Mouse (Mus musculus) limb, embryonic 14.5 days (tissue): ENCODE measurements at regions not wholly inside any gene's neighbourhood (a gene's known extent, or its start where the extent isn't known, plus 50 kb on each side); places are given as distances from the start of the nearest gene placed in this dataset.

Experiments used
- ATAC-seq: fragments of 200-750 bp; cut with Nextera tagmentation; 2 replicates; pipeline ENCODE4 v1.8.0; 2017; ENCODE audit warnings: low read depth, moderate number of reproducible peaks, moderate TSS enrichment; ENCODE audit not compliant: low FRiP score
- DNase-seq: peaks from one replicate; pipeline ENCODE4 v3.0.0-alpha.2; 2015; ENCODE audit warnings: low spot score
- H3K27ac ChIP-seq: fragments of 300-500 bp; sonication (generic); replicated peaks from 2 replicates; pipeline ENCODE4 v1.5.1; 2014; ENCODE audit warnings: low read depth, mild to moderate bottlenecking, low read length, moderate library complexity, mixed read lengths
- H3K27me3 ChIP-seq: fragments of 300-500 bp; sonication (generic); 2 replicates; pipeline ENCODE4 v1.6.1; 2014; ENCODE audit warnings: low read length, mixed read lengths; ENCODE audit not compliant: control insufficient read depth, insufficient read depth
- H3K36me3 ChIP-seq: fragments of 300-500 bp; sonication (generic); 2 replicates; pipeline ENCODE4 v1.6.1; 2014; ENCODE audit warnings: mild to moderate bottlenecking, low read length, moderate library complexity, mixed read lengths; ENCODE audit not compliant: control insufficient read depth, insufficient read depth
- H3K4me1 ChIP-seq: fragments of 300-500 bp; sonication (generic); 2 replicates; pipeline ENCODE4 v1.6.1; 2014; ENCODE audit warnings: antibody characterized with exemption, low read length, mixed read lengths; ENCODE audit not compliant: control insufficient read depth, insufficient read depth
- H3K4me2 ChIP-seq: fragments of 300-500 bp; sonication (generic); replicated peaks from 2 replicates; pipeline ENCODE4 v1.6.1; 2014; ENCODE audit warnings: low read depth, mild to moderate bottlenecking, low read length, moderate library complexity; ENCODE audit not compliant: severe bottlenecking
- H3K4me3 ChIP-seq: fragments of 300-500 bp; sonication (generic); replicated peaks from 2 replicates; pipeline ENCODE4 v1.5.1; 2014; ENCODE audit warnings: low read length
- H3K9ac ChIP-seq: fragments of 300-500 bp; sonication (generic); 2 replicates; pipeline ENCODE4 v1.6.1; 2014; ENCODE audit warnings: mild to moderate bottlenecking, low read depth, low read length, moderate library complexity; ENCODE audit not compliant: severe bottlenecking
- H3K9me3 ChIP-seq: fragments of 300-500 bp; sonication (generic); 2 replicates; pipeline ENCODE4 v1.6.1; 2016; ENCODE audit warnings: low read length; ENCODE audit not compliant: control insufficient read depth
- POLR2A ChIP-seq: fragments of 200-500 bp; IDR thresholded peaks from 2 replicates; pipeline ENCODE4 v1.8.0; 2012; ENCODE audit warnings: inconsistent platforms, mild to moderate bottlenecking, moderate library complexity, borderline replicate concordance; ENCODE audit not compliant: insufficient read depth, insufficient read length; ENCODE audit errors: extremely low read depth
- WGBS: fragments of 180-500 bp; shearing (Covaris S2); extraction: QIAGEN DNeasy Blood & Tissue Kit; methylation state at CpG from one replicate; pipeline ENCODE4 v1.1.7; 2014; 5-methylcytosine and 5-hydroxymethylcytosine counted together

DNA sequence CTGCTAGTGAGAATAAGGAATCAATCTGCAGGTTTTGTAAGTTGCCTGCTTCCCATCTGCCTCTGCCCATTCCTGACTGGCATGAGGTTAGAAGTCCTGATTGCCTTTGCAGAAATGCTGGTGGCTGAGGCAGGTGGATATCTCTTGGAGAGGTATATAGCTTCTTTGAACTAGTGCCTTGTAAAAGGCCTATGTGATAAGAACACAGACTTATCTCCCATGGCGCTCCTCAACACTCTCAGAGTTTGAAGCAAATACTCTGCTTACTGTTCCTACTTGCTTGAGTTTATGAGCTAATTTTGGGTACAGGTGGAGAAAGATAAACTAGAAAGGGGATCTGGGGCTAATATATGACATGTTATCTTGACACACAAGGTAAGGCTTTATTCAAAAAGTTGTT, 320.0 kb upstream of the Sstr1 start:
- H3K36me3 ChIP-seq, result no peaks in the 10 kb centered on the region
- no peak for TF ChIP-seq POLR2A
- H3K27ac ChIP-seq, result no peak overlapping the region
- H3K27me3 ChIP-seq, result no peaks in the 10 kb centered on the region
- 89% methylated on average over 1 of the region's 1 CpGs for WGBS
- DNase-seq (no peak), ATAC-seq (no peak)
- no peaks in the 10 kb centered on the region for H3K4me1 ChIP-seq
- no peak overlapping the region for H3K4me2 ChIP-seq
- H3K9me3 ChIP-seq, result no peaks in the 10 kb centered on the region
- no peak overlapping the region for H3K4me3 ChIP-seq
- no peak overlapping the region for H3K9ac ChIP-seq

DNA sequence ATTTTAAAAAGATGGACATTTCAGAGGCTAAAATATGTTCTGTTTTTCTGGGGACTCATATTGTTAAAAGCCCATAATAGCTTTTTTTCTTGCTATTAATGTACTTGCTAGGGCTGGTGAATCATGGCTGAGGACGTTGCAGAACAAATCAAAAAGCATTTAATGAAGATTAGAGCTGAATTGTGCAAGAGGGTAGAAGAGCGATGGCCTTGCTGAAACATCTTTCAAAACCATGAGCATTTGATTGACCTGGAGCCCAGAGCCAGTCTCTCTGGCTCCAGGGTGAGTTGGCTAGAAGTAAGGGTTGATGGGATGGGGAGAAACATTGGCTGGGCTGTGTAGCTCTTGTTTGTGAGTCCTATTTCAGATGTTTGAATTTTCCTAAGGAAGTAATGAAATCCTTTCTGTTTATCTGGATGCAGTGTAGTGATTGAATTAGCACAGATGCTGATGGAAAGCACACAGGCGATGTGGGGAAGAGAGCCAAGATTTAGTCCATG, 313.8 kb upstream of the Sstr1 start:
- WGBS, result 74% methylated on average over 3 of the region's 3 CpGs
- no peak overlapping the region for H3K27ac ChIP-seq
- no peaks in the 10 kb centered on the region for H3K36me3 ChIP-seq
- no peaks in the 10 kb centered on the region for H3K9me3 ChIP-seq
- no peak overlapping the region for H3K4me2 ChIP-seq
- DNase-seq, result peak; percentile 6
- H3K4me3 ChIP-seq, result no peak overlapping the region
- H3K27me3 ChIP-seq, result no peaks in the 10 kb centered on the region
- no peak overlapping the region for H3K9ac ChIP-seq
- ATAC-seq, result no peak
- TF ChIP-seq POLR2A, result no peak
- no peaks in the 10 kb centered on the region for H3K4me1 ChIP-seq

DNA sequence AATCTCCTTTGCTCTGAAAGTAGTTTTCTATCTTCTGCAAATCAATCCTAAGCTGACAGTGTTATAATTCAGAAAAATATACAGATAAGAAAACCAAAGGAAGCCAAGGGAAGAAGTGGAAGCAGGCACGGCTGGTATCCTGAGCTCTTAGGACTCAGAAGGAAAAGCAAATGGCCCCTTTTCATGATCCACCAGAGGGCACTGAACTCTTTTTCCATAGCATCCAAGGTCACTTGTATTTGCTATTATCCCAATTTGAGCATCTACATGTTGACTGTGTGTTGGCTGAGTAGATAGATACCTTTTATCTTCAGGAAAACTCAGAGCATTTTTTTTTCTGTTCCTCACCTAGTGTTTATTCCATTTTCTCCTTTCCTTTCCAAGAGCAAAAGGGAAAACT, 306.9 kb upstream of the Sstr1 start:
- WGBS, result 54% methylated on average over 1 of the region's 1 CpGs
- Histone ChIP-seq H3K27me3 (no peaks in the 10 kb centered on the region), H3K9ac (no peak overlapping the region), H3K4me1 (no peaks in the 10 kb centered on the region), H3K4me3 (no peak overlapping the region), H3K9me3 (no peaks in the 10 kb centered on the region), H3K27ac (no peak overlapping the region), H3K36me3 (no peaks in the 10 kb centered on the region), H3K4me2 (no peak overlapping the region)
- no peak for TF ChIP-seq POLR2A
- DNase-seq, result no peak
- no peak for ATAC-seq

DNA sequence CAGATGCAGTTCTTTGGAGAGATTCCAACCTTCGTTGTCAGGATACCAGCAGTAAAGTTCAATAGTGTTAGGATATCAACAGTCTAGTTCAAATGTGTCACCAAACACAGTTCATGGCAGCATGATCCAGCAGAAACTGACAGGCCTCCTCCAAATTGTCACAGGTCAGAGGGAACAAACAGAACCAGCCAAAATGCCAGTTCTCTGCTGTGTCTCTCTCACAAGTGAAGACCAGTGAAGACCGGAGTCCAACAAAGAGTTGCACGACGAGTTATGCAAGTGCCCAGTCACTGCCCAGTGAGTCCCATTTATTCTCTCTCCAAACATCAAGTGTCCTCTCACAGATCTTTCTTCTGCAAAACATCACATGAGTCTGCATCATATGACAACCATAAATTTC, 293.4 kb upstream of the Sstr1 start:
- ATAC-seq (no peak), DNase-seq (no peak)
- Histone ChIP-seq H3K4me1 (no peaks in the 10 kb centered on the region), H3K27me3 (no peaks in the 10 kb centered on the region), H3K36me3 (no peaks in the 10 kb centered on the region), H3K27ac (no peak overlapping the region), H3K9ac (no peak overlapping the region), H3K9me3 (no peaks in the 10 kb centered on the region), H3K4me2 (no peak overlapping the region), H3K4me3 (no peak overlapping the region)
- 89% methylated on average over 4 of the region's 4 CpGs for WGBS
- no peak for TF ChIP-seq POLR2A

DNA sequence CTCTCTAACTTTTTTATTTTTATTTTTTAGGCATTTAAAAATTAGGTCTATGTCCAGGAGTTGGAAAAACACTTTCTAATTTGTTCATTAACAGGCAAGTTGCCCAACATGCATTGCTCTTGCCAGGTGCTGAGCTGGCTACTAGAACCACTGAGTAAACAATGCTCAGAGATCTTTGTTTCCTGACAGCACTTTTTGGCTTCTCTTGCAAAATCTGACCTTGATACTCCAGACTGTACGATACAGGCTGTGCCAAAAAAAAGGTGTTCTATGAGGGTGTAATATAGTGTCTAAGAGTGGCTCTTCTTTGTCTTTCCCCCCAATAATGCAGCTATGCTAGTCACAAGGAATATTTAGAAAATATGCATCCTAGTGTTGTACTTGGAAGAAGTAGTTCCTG, 289.5 kb upstream of the Sstr1 start:
- ATAC-seq (no peak), DNase-seq (no peak)
- Histone ChIP-seq H3K4me3 (no peak overlapping the region), H3K9me3 (no peaks in the 10 kb centered on the region), H3K4me2 (no peak overlapping the region), H3K36me3 (no peaks in the 10 kb centered on the region), H3K9ac (no peak overlapping the region), H3K27me3 (no peaks in the 10 kb centered on the region), H3K27ac (no peak overlapping the region), H3K4me1 (no peaks in the 10 kb centered on the region)
- no peak for TF ChIP-seq POLR2A
- WGBS, result 63% methylated on average over 1 of the region's 1 CpGs

DNA sequence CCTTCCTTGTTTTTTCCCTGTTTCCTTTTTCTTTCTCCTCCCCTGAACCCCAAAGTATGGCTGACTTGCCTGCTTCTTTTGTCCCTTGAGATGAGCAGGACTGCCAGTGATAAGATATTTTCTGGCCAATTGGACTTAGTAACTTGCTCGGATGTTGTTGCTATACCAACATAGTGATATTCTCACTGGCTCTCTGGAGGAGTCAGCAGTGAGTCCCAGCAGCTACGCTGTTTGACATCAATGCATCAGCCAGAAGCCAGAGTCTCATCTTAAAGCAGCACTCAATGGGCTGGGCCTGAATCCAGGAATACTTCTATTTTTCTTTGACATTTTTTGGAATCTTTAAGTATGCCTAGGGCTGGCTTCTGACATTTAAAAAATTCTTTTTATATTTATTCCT, 287.1 kb upstream of the Sstr1 start:
- H3K4me3 ChIP-seq, result no peak overlapping the region
- no peaks in the 10 kb centered on the region for H3K4me1 ChIP-seq
- WGBS, result 91% methylated on average over 2 of the region's 2 CpGs
- H3K9me3 ChIP-seq, result no peaks in the 10 kb centered on the region
- no peak overlapping the region for H3K9ac ChIP-seq
- no peak overlapping the region for H3K4me2 ChIP-seq
- no peak for DNase-seq
- no peak overlapping the region for H3K27ac ChIP-seq
- no peak for TF ChIP-seq POLR2A
- H3K27me3 ChIP-seq, result no peaks in the 10 kb centered on the region
- no peaks in the 10 kb centered on the region for H3K36me3 ChIP-seq
- no peak for ATAC-seq
